Mouse (Mus musculus) pancreas, adult 10 weeks (tissue): ENCODE results near the gene Npepl1. TPM values are rescaled to one million over a fixed set of nuclear protein-coding genes. Genes with fewer than 3 reads are reported as not detected.

Experiments
- polyA plus RNA-seq: library from polyadenylated mRNA; stranded (reverse); fragments of 350-450 nt; fragmentation: Illumina TruSeq; extraction: RNeasy Lipid Tissue Mini Kit (QIAGEN cat#74804); gene quantifications from one replicate; pipeline ENCODE4 v1.2.3, GENCODE M21; 2015; ENCODE audit warnings: low read depth, low replicate concordance; ENCODE audit not compliant: insufficient read depth

The Npepl1 gene
- 28.1 TPM for polyA plus RNA-seq

GRCm38 (mm10) chr2:174109991-174110782 lies at the start of gene Npepl1:
TSS of gene Npepl1 (plus strand) at chr2:174110349.

GRCm38 (mm10) chr2:174075673-174076432 lies 34.3 kb upstream of the Npepl1 start, which contains the start of gene Stx16:
TSS of gene Stx16 (plus strand) at chr2:174076308.

Other genes with a start within 250 kb of the Npepl1 start
- gene Stx16, start 34.0 kb upstream of the Npepl1 start, polyA plus RNA-seq = 18.9 TPM
- 264 TPM for gene Gnas, start 174.0 kb downstream of the Npepl1 start, polyA plus RNA-seq
- gene Gm20721, start 236.4 kb downstream of the Npepl1 start, polyA plus RNA-seq = not detected